Mouse (Mus musculus): ENCODE results near the gene Gabarapl2.

DNA sequence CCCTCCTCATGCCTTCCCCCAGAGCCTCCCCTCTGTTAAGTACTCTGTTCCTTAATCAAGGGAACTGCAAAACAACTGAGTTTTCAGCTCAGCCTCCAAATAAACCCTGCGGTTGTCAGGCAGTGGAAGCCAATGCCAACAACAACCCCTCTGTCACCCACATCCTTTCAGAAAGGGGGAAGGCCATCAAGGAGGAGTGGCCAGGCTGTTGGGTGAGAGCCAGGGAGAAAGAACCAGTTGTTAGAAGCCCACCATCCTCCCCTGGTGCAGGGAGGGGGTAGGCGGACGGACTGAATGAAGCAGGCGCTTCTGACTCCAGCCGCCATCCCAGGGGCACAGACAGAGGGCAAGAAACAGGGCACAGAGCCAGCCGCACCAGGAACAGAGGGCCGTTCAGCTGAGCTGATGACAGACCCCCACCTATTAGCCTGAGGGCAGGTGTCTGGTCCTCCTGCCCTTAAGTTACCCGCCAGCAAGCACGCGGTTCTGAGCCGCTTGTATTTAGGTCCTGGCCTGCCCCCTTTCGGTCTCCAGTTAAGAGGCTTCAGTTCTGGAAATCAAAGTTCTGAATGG, 27.6 kb upstream of the Gabarapl2 start:
- peak; percentile 46 for TF ChIP-seq CTCF (IDR thresholded peaks at IDR 0.05)
- TF ChIP-seq EP300 (IDR thresholded peaks at IDR 0.05; ENCODE audit: insufficient read depth, low read depth, low read length), result no peak
- TF ChIP-seq POLR2A (IDR thresholded peaks at IDR 0.05; ENCODE audit: insufficient read depth, low read depth, low read length), result no peak

Measured in heart, adult 2 months (tissue).